Mouse (Mus musculus) lung, postnatal 0 days (tissue): ENCODE measurements around the gene Ppargc1a. TPM values are rescaled to one million over a fixed set of nuclear protein-coding genes. Genes with fewer than 3 reads are reported as not detected.
A peak's percentile ranks its signal among the peaks of the same experiment; 100 is the strongest.

Experiments used
- ATAC-seq: fragments of 200-750 bp; cut with Nextera tagmentation; 2 replicates; pipeline ENCODE4 v1.8.0; 2017; ENCODE audit warnings: moderate library complexity
- DNase-seq: peaks from one replicate; pipeline ENCODE4 v3.0.0-alpha.2; 2016; ENCODE audit warnings: low spot score
- H3K27ac ChIP-seq: fragments of 300-500 bp; sonication (generic); 2 replicates; pipeline ENCODE4 v1.5.1; 2014; ENCODE audit warnings: antibody characterized with exemption, mild to moderate bottlenecking, low read length, mixed read lengths
- H3K27me3 ChIP-seq: fragments of 300-500 bp; sonication (generic); replicated peaks from 2 replicates; pipeline ENCODE4 v1.6.1; 2014; ENCODE audit warnings: low read length, mixed read lengths; ENCODE audit not compliant: insufficient read depth
- H3K36me3 ChIP-seq: fragments of 300-500 bp; sonication (generic); 2 replicates; pipeline ENCODE4 v1.6.1; 2014; ENCODE audit warnings: low read length, mixed read lengths; ENCODE audit not compliant: insufficient read depth
- H3K4me1 ChIP-seq: fragments of 300-500 bp; sonication (generic); 2 replicates; pipeline ENCODE4 v1.6.1; 2014; ENCODE audit warnings: antibody characterized with exemption, low read depth, low read length, mixed read lengths; ENCODE audit not compliant: insufficient read depth
- H3K4me2 ChIP-seq: fragments of 300-500 bp; sonication (generic); replicated peaks from 2 replicates; pipeline ENCODE4 v1.6.1; 2014; ENCODE audit warnings: low read depth, mild to moderate bottlenecking, low read length, moderate library complexity, mixed read lengths
- H3K4me3 ChIP-seq: fragments of 300-500 bp; sonication (generic); 2 replicates; pipeline ENCODE4 v1.5.1; 2014; ENCODE audit warnings: low read depth, low read length
- H3K9ac ChIP-seq: fragments of 300-500 bp; sonication (generic); replicated peaks from 2 replicates; pipeline ENCODE4 v1.6.1; 2014; ENCODE audit warnings: low read depth, mild to moderate bottlenecking
- H3K9me3 ChIP-seq: fragments of 300-500 bp; sonication (generic); 2 replicates; pipeline ENCODE4 v1.6.1; 2016; ENCODE audit warnings: low read length, mixed read lengths
- CTCF ChIP-seq: IDR thresholded peaks from 2 replicates; pipeline ENCODE4 v1.5.1; 2016; ENCODE audit warnings: antibody characterized with exemption, mild to moderate bottlenecking
- EP300 ChIP-seq: IDR thresholded peaks from 2 replicates; pipeline ENCODE4 v1.6.1; 2016; ENCODE audit warnings: antibody characterized with exemption, mild to moderate bottlenecking, control low read depth
- WGBS: fragments of 180-500 bp; shearing (Covaris S2); extraction: QIAGEN DNeasy Blood & Tissue Kit; methylation state at CpG from one replicate; pipeline ENCODE4 v1.1.7; 2014; 5-methylcytosine and 5-hydroxymethylcytosine counted together
- polyA plus RNA-seq: library from polyadenylated mRNA; unstranded; fragments of >200 nt; fragmentation: Nextera tagmentation; extraction: Ambion mirVana; gene quantifications from 2 replicates; pipeline ENCODE4 v1.2.1, GENCODE M21; 2015

The Ppargc1a gene
- polyA plus RNA-seq, 1 experiment from 2014 or later = 4.8 TPM

DNA sequence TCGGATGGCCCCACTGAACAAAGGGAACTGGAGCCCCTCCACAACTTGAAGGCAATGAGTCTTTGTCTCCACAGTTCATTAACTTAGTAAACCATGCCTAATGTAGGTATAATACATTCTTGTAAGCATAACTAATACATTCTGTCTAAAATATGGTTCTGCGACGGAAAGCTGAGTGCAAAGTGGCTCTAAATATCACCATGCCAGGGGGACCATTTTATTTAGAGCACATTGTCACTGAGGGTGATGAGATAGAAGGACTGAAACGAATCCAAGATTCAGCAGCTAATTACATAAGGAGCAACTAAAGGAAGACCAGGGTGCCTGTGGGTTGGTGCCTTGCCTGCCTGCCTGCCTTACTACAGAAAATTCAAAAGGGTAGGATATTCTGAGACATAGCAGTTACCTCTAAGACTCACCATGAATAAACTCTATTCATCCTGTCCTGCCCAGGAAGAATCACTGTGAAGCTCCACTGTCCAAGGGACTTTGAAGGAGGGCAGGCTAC is 92.4 kb downstream of the Ppargc1a start:
- Histone ChIP-seq H3K4me3 (no peak overlapping the region), H3K4me2 (no peak overlapping the region), H3K27ac (no peak overlapping the region), H3K27me3 (no peaks in the 10 kb centered on the region), H3K9me3 (no peaks in the 10 kb centered on the region), H3K36me3 (no peaks in the 10 kb centered on the region), H3K9ac (no peak overlapping the region), H3K4me1 (no peaks in the 10 kb centered on the region)
- TF ChIP-seq EP300 = no peak
- TF ChIP-seq CTCF = no peak
- 78% methylated on average over 4 of the region's 4 CpGs for WGBS
- no peak for DNase-seq
- ATAC-seq = no peak

DNA sequence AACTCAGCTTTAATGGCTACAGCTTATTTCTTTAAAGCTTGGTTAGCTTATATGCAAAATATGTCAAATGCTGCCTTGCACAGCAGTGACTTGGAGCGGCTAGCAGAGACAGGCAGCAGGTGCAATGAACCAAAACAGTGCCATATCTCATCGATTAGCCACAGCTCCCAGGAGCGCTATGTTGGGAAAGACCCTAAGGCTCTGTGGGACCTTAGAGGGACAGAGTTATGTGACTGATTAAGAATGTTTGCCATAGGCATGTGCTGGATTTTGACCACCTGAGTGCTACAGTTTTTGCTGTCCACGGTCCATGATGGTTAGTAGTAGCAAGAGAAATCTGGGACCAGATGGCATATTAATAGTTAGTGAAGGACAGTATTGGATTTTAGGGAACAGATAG is 95.9 kb downstream of the Ppargc1a start:
- no peak overlapping the region for H3K27ac ChIP-seq
- 94% methylated on average over 4 of the region's 4 CpGs for WGBS
- H3K9me3 ChIP-seq = no peaks in the 10 kb centered on the region
- no peak for TF ChIP-seq EP300
- no peak for TF ChIP-seq CTCF
- no peak overlapping the region for H3K4me2 ChIP-seq
- H3K36me3 ChIP-seq = no peaks in the 10 kb centered on the region
- no peak for DNase-seq
- no peaks in the 10 kb centered on the region for H3K27me3 ChIP-seq
- H3K4me1 ChIP-seq = no peaks in the 10 kb centered on the region
- ATAC-seq = no peak
- H3K4me3 ChIP-seq = no peak overlapping the region
- no peak overlapping the region for H3K9ac ChIP-seq

- Histone ChIP-seq H3K9ac (no peak overlapping the region), H3K4me3 (no peak overlapping the region), H3K27ac (no peak overlapping the region), H3K4me2 (no peak overlapping the region), H3K36me3 (no peaks in the 10 kb centered on the region), H3K9me3 (no peaks in the 10 kb centered on the region), H3K4me1 (no peaks in the 10 kb centered on the region), H3K27me3 (no peaks in the 10 kb centered on the region)
- WGBS = 14% methylated on average over 5 of the region's 5 CpGs
- peak; percentile 21 for DNase-seq
- ATAC-seq = peak; percentile 48; the same call in 1 of the 2 replicates
- TF ChIP-seq EP300 (0 out of 2 replicates have a peak, but pooled peaks have one; percentile 40), CTCF (no peak)
Observed at GRCm38 (mm10) chr5:51466036-51466435, 101.5 kb downstream of the Ppargc1a start.

GRCm38 (mm10) chr5:51452033-51452432 is 115.5 kb downstream of the Ppargc1a start:
- ATAC-seq = no peak
- 71% methylated on average over 3 of the region's 3 CpGs for whole genome bisulfite sequencing
- DNase-seq = no peak
- Histone ChIP-seq H3K36me3 (no peaks in the 10 kb centered on the region), H3K27me3 (no peaks in the 10 kb centered on the region), H3K4me1 (no peaks in the 10 kb centered on the region), H3K4me3 (no peak overlapping the region), H3K9me3 (no peaks in the 10 kb centered on the region), H3K9ac (no peak overlapping the region), H3K4me2 (no peak overlapping the region), H3K27ac (no peak overlapping the region)
- TF ChIP-seq EP300 (no peak), CTCF (no peak)

- Histone ChIP-seq H3K4me3 (no peak overlapping the region), H3K27me3 (no peaks in the 10 kb centered on the region), H3K9me3 (no peaks in the 10 kb centered on the region), H3K4me2 (no peak overlapping the region), H3K9ac (no peak overlapping the region), H3K4me1 (no peaks in the 10 kb centered on the region), H3K36me3 (no peaks in the 10 kb centered on the region), H3K27ac (no peak overlapping the region)
- DNase-seq (no peak), ATAC-seq (no peak)
- no peak for TF ChIP-seq CTCF
- no peak for TF ChIP-seq EP300
- WGBS = 73% methylated on average over 1 of the region's 1 CpGs
Observed at GRCm38 (mm10) chr5:51447631-51448030, 119.9 kb downstream of the Ppargc1a start.

DNA sequence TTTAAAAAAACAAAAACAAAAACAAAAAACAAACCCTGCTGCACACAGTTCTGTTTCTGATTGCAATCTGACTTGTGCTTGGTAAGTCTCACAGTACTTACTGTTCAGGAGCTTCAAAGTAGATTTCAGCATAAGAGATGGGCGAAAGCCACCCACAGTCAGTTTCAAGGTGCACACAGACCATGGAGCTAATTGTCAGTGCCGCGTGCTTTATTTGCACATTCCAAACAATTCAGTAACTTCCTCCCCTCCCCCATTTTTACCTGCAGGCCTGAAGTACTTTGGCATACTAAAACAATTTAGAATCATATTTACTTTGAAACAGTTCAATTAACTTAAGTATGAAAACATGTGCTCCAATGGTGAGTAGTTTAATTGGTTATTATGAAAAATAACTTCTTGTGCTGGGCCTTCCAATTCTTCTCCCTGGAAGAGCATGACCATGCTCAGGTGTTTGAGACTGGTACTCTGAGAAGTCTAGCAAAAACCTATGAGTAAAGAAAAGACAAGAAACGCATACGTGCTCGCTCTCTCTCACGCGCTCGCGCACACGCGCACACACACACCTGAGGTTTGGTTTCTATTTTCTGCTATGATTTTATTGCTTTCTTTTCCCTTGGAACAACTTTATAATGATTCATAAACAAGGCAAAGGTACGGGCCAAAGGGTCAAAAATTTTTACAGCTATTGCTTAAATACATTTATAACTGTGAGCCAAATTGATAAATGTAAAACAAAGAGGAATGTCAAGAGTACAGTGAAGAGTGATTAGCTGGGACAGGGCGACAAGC is 121.0 kb downstream of the Ppargc1a start:
- no peak for DNase-seq
- H3K9me3 ChIP-seq = no peaks in the 10 kb centered on the region
- no peak overlapping the region for H3K27ac ChIP-seq
- no peak overlapping the region for H3K4me3 ChIP-seq
- H3K4me1 ChIP-seq = no peaks in the 10 kb centered on the region
- no peaks in the 10 kb centered on the region for H3K27me3 ChIP-seq
- no peak for ATAC-seq
- WGBS = 81% methylated on average over 14 of the region's 14 CpGs
- no peak overlapping the region for H3K9ac ChIP-seq
- H3K36me3 ChIP-seq = no peaks in the 10 kb centered on the region
- TF ChIP-seq CTCF (no peak), EP300 (no peak)
- H3K4me2 ChIP-seq = no peak overlapping the region
